Mouse (Mus musculus) brain, adult 2 months (tissue): ENCODE measurements around the gene Gm4450.
"Not testable (repeated sequence)": the region's sequence is repeated elsewhere in the genome, so short reads cannot be mapped to it uniquely, and the experiment has no call there.

Source experiments
- DNase-seq: peaks from one replicate; pipeline ENCODE4 v3.0.0; 2011; ENCODE audit warnings: low read depth, low spot score

Gene Gm4450

DNA sequence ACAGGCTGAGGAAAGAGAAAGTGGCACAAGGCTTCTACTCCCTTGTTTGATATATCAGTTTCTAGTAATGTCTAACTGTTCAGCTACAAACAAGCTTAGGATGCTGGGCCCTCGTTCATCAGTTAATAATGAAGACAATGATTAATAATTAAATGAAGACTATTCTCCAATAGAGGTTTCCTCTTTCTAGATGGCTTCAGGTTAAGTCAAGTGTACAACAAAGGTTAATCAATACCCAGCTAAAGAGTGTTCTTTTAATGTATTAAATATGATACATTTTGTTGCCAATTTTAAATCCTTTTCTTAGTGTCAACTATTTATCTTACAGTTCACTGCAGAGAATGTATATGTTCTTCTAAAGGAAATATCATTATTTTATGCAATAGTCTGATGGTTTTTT lies at the start of gene Gm4450:
Gm4450 (minus strand) TSS at position 101 of the 400 bp plus-strand sequence.
- not testable (repeated sequence) for DNase-seq

DNA sequence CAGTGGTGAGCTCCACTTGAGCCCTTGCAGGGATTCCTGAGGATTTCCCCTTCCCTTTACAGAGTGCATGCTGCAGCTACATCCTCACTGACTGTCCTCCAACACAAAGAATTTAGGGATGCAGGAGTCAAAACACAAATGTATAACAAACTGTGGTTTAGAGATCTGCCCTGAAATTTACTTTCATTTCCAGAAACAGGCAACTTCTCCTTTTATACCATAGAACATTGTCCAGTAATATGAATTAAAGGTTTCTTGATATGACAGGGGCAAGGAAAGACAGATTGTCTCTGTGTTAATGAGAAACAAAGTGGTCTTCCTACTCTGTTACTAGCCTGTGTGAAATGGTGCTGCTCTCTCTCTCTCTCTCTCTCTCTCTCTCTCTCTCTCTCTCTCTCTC lies 40.5 kb upstream of the Gm4450 start:
- not testable (repeated sequence) for DNase-seq

DNA sequence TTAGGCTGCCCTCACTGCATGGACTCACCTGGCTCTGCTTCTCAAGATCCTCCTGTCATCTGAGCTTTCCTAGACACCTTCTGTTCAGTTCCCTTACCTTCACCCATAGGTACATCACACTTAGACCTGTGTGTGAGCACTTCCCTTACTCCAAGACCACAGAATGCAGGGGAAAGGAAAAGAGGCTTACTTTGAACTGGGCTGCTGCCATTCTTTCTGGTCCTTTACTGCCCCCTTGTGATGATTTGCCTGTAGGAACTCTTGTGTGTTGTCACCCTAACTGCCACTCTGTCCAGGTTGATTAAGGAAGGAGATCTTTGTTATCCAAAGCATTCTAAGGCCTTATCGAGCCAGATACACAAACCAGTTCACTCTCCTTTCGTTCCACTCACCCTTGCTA lies 39.8 kb upstream of the Gm4450 start:
- not testable (repeated sequence) for DNase-seq

DNA sequence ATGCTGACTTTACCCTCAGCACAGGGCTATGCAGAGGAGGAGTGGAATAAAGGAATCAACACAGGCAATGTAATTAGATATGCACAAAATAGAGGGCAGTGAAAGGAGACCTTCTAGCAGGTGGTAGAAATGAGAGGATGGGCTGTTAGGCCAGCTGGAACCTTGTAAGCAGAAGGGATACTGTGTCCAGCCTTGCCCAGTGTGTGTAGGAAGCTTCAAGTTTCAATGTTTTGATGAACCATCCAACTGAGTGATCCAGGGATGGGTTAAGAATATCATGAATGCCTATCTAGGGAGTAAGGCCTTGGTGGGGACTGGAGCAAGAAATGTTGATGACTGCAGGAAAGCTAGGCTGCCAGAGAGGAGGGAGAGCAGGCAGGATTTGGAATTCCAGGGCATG lies 38.1 kb upstream of the Gm4450 start:
- not testable (repeated sequence) for DNase-seq

DNA sequence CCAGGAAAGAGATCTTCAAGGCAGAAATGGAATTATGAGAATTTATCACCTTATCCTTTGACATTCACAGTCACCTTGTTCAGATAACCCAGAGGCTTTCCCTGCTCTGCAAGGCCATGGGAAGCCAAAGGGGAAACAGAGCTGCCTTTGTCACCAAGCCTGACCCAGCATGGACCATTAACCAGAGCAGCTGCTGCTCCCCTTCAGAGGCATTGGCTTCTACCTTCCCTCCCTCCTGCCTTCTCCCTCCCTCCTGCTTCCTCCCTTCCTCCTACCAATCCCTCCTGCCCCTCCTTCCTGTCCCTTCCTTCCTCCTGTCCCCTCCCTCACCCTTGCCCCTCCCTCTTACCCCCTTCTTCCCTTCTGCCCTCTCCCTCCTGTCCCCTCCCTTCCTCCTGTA lies 37.3 kb upstream of the Gm4450 start:
- DNase-seq = not testable (repeated sequence)

DNA sequence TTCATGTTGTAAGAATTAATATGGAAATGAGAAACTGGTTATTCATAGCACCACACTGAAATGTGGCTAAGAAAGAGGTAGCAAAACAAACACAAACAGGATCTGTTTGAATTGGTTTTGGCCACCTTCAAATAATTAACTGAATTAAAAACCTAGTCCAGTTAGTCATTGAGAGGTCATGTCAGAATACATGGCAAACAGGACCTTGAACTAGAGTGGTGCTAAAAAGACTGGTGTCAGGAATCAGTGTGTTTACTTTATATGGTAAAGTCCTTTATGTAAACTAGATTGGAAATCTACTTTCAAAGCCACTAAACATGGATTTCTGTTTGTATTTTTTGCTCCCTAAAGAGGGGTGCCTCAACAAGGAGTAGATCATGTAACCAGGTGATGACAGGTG lies 14.6 kb upstream of the Gm4450 start:
- not testable (repeated sequence) for DNase-seq

DNA sequence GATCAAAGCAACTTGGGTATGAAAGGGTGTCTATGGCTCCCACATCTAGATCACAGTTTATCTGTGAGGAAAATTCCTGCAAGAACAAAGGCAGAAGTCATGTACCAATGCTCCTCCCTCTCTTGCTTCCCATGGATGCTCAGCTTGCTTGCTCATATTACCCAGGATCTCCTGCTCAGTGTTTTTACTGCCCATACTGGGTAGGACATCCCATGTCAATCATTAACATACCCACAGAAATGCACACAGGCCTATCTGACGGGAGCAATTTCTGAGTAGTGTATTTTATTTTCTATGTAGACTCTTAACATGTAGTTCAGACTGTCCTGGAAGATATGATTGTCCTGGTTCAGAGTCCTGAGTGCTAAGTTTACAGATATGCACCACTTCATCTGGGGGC lies 14.1 kb upstream of the Gm4450 start:
- not testable (repeated sequence) for DNase-seq

DNA sequence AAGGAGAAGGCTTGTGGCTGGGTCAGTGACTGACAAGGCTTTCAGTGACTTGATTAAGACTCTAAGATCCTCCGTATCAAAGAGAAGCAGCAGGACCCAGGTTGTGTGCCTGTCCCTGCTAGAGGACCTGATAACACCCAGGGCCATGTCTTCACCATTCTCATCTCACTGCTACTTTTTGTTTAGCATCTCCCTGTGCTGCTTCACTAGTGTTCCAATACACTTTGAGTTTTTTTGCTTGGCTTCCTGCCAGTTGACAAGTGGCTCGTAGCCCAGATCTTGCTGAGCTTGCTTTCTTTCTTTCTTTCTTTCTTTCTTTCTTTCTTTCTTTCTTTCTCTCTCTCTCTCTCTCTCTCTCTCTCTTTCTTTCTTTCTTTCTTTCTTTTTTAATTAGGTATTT lies 12.4 kb upstream of the Gm4450 start:
- not testable (repeated sequence) for DNase-seq

DNA sequence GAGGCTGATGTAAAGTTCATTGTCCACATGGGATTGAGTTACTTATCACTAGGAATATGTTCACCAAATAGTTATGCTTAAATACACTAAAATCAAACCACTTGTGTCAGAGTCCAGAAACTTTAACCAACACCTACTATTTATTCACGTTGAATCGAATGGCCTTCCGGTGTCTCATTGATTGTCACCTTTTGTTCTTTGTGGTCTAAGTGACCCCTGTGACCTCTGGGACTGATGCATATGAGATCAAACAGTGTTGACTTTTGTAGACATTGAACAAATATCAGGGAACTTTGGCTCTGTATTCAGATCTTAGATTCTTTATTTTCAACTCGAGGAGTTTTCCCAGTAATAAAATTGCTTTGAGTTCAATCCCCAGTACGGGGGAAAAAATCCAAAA lies 3.1 kb downstream of the Gm4450 start:
- DNase-seq = not testable (repeated sequence)

DNA sequence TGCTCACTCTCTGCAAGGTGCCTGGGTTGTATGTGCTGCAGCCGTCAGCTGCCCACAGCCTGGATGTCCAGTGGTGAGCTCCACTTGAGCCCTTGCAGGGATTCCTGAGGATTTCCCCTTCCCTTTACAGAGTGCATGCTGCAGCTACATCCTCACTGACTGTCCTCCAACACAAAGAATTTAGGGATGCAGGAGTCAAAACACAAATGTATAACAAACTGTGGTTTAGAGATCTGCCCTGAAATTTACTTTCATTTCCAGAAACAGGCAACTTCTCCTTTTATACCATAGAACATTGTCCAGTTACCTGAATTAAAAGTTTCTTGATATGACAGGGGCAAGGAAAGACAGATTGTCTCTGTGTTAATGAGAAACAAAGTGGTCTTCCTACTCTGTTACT lies 13.0 kb downstream of the Gm4450 start:
- not testable (repeated sequence) for DNase-seq

DNA sequence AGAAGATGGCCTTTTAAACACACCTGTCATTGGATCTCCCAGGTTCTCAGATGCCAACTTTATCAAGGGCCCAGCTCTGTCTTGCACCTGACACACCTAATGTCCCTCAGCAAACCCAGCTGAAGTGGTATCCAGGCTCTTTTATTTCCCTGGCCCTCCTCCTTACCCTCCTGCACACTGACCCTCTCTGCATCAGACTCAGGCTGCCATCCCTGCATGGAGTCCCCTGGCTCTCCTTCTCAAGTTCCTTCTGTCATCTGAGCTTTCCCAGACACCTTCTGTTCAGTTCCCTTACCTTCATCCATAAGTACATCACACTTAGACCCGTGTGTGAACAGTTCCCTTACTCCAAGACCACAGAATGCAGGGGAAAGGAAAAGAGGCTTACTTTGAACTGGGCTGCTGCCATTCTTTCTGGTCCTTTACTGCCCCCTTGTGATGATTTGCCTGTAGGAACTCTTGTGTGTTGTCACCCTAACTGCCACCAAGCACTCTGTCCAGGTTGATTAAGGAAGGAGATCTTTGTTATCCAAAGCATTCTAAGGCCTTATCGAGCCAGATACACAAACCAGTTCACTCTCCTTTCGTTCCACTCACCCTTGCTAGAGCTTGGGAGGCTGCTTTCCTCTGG lies 13.7 kb downstream of the Gm4450 start:
- not testable (repeated sequence) for DNase-seq

DNA sequence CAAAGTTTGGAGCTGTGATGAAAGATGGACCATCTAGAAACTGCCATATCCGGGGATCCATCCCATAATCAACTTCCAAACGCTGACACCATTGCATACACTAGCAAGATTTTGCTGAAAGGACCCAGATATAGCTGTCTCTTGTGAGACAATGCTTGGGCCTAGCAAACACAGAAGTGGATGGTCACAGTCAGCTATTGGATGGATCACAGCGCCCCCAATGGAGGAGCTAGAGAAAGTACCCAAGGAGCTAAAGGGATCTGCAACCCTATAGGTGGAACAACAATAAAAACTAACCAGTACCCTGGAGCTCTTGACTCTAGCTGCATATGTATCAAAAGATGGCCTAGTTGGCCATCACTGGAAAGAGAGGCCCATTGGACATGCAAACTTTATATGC lies 14.7 kb downstream of the Gm4450 start:
- DNase-seq = not testable (repeated sequence)

DNA sequence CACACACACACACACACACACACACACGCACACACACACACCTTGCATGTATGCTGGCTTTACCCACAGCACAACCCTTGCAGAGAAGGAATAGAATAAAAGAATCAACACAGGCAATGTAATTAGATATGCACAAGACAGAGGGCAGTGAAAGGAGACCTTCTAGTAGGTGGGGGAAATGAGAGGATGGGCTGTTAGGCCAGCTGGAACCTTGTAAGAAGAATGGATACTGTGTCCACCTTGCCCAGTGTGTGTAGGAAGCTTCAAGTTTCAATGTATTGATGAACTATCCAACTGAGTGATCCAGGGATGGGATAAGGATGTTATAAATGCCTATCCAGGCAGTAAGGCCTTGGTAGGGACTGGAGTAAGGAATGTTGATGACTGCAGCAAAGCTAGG lies 21.9 kb downstream of the Gm4450 start:
- no peak for DNase-seq

DNA sequence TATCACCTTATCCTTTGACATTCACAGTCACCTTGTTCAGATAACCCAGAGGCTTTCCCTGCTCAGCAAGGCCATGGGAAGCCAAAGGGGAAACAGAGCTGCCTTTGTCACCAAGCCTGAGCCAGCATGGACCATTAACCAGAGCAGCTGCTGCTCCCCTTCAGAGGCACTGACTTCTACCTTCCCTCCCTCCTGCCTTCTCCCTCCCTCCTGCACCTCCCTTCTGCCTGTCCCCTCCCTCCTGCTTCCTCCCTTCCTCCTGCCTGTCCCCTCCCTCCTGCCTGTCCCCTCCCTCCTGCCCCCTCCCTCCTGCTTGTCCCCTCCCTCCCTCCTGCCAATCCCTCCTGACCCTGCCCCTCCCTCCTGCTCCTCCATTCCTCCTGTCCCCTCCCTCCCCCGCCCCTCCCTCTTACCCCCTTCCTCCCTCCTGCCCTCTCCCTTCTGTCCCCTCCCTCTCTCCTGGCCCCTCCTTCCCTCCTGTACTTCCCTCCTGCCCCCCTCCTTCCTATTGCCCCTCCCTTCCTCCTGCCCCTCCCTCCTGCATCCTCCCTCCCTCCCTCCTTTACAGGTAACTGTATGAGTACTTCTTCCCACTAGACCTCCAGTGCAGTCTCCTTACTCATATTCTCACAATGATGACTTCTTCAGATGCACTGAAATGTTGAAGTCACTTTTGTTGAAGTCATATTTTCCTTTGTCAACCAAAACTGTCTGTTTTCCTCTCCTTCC lies 22.7 kb downstream of the Gm4450 start:
- DNase-seq = no peak

DNA sequence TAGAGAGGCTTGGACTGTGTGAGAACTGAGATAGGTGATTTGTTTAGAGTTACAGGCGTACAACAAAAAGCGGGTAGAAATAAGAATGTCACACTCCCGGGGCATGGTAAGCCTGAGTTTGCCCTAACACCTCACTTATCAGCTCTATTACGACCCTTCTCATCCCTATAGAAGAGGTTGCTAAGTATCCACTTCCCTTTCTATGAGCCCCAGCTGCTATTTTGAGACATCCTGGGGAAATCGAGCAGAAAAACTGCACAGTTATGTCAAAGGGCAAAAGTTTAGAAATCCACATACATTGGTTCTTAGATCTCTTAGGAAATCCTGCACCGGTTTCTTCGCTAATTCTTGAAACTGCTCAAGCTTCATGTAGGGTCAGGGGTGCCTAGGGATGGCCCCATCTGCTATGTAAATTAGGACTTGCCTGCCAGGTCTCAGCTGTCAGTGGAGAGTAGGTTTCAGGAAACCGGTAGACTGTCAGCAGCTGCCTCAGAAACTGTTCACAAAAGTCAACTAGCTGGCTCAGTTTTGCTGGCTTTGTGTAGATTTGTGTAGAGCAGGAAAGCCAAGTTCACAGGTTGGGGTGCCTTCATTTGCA lies 27.9 kb downstream of the Gm4450 start:
- no peak for DNase-seq

DNA sequence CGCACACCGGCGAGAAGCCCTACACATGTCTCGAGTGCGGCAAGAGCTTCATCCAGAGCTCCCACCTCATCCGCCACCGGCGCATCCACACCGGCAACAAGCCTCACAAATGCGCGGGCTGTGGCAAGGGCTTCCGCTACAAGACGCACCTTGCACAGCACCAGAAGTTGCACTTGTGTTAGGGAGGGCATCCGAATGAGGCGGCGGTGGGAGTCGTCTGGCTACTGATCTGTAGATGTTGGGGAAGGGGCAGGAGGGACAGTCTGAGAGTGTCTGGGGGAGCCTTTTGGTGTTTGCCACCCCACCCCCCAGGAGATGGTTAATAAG lies 28.5 kb downstream of the Gm4450 start:
- no peak for DNase-seq

DNA sequence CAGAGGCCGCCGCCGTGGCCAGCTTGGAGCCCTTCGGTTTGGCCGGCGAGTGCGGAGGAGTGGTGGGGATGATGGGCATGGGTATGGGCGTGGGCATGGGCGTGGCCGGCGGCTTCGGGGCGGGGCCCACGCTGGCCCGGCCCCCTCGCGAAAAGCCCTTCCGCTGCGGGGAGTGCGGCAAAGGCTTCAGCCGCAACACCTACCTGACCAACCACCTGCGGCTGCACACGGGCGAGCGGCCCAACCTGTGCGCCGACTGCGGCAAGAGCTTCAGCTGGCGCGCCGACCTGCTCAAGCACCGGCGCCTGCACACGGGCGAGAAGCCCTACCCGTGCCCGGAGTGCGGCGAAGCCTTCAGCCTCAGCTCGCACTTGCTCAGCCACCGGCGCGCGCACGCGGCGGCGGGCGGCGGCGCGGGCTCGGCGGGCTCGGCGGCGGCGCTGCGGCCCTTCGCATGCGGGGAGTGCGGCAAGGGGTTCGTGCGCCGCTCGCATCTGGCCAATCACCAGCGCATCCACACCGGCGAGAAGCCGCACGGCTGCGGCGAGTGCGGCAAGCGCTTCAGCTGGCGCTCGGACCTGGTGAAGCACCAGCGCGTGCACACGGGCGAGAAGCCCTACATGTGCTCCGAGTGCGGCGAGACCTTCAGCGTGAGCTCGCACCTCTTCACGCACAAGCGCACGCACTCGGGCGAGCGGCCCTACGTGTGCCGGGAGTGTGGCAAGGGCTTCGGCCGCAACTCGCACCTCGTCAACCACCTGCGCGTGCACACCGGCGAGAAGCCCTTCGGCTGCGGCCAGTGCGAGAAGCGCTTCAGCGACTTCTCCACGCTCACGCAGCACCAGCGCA lies 29.1 kb downstream of the Gm4450 start:
- peak; percentile 93 for DNase-seq

DNA sequence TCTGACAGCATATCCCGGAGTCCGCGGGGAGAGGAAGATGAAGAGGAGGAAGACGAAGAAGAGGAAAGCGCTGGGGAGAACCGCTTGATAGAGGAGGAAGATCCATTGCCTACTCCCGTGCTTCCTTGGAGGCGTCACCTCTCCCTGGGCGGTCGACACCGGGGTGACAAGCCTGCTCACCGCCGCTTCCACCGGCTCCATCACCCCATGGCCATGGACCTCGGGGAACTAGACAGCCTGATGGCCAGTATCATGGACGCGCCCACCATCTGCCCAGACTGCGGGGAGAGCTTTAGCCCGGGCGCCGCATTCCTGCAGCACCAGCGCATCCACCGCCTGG lies 29.7 kb downstream of the Gm4450 start:
- DNase-seq = no peak

DNA sequence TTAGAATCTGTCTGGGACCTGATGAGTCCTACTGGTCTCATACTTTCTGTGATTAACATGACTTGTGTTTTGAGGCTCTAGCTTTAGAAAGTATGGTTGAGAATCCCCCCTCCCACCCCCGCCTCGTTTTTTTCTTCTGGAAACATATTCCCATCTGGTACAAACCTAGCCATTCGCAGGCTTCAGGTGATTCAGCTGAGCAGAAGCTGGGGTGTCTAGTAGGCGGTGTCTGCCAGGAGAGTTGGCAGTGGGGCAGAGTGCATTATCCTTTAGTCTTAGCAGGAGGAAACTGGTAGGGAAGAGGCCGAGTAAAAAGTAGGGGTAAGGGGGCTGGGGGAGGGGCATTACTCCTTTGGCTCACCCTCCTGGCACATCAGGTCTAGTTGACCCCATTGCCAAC lies 30.2 kb downstream of the Gm4450 start:
- DNase-seq = peak; percentile 76

DNA sequence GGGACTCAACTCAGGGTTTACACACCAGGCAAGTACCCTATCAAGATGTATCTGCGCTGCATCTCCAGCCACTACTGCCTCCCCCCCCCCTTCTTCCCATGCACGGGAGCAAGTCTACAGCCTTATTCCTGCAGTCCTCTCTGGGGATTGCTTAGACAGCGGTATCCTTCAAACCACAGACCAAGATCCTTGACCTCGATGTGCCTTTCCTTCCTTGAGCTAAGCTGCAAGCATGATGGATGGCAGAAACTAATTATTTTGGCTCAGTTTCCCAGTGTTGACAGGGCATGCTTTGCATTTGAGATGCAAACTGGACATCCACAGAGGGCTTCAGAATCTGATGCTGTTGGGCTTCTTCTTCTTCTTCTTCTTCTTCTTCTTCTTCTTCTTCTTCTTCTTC lies 34.0 kb downstream of the Gm4450 start:
- no peak for DNase-seq

DNA sequence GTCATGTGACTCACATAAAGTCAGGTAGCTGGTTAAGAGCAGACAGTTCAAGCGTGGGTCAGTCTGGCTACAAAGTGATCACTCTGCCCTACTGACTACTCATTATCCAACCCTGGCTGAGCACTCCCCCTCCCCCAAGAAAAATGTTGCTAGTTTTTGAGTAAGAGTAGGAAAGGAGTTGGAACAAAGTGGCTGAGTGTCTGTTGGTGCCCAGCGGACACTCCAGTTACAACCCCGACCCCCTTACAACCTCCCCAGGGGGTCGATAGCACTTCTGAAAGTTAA lies 37.2 kb downstream of the Gm4450 start:
- no peak for DNase-seq

DNA sequence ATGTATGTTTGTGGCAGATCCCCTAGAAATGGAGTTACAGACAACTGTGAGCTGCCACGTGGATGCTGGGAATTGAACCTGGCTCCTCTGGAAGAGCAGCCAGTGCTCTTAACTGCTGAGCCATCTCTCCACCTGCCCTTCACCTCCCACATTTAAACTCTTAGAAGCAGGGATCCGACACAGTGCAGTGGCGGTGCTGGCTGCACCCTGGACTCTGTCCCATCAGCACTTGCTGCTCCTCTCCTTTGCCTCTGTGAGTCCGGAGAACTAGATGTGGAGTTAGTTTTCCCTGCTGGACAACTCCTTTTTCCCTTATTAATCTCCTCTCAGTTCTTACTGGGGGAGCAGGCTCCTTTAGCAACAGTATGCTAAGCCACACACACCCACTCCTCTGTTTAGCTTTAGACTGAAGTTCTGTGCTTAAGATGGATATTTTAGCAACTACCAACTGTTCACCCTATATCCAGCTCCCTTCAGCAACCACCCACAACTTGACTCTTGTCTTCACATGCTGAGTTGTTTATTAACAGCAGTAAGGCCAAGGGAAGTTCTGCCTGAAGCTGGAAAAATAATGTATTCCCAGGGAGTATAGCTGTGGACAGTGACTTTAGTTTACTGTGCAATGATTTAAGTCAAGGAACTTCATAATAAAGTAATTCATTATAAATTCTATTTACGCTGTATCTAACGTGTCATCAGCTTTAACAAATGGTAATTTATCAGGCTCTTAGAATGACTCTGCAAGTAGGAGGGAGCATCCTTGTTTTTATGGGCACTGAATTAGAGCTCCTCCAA lies 37.7 kb downstream of the Gm4450 start:
- DNase-seq = peak; percentile 80
